Mouse (Mus musculus) liver, embryonic 14.5 days (tissue): Measurements from ENCODE around the gene Fuca1. TPM values are rescaled to one million over a fixed set of nuclear protein-coding genes. Genes with fewer than 3 reads are reported as not detected.

Source experiments
- ATAC-seq: fragments of 200-750 bp; cut with Nextera tagmentation; 2 replicates; pipeline ENCODE4 v1.8.0; 2017; ENCODE audit warnings: moderate number of reproducible peaks, mild to moderate bottlenecking, moderate library complexity; ENCODE audit not compliant: insufficient read depth
- DNase-seq, 3 experiments: peaks; one replicate each; pipeline ENCODE4 v3.0.0-alpha.2; 2012 to 2013; ENCODE audit warnings: low read depth in 3 of 3, low spot score in 3 of 3
- H3K27ac ChIP-seq: fragments of 300-500 bp; sonication (generic); 2 replicates; pipeline ENCODE4 v1.5.1; 2014; ENCODE audit warnings: moderate library complexity, mild to moderate bottlenecking, control low read depth, inconsistent platforms
- H3K27me3 ChIP-seq: fragments of 300-500 bp; sonication (generic); 2 replicates; pipeline ENCODE4 v1.6.1; 2014; ENCODE audit warnings: mild to moderate bottlenecking, low read length, moderate library complexity; ENCODE audit not compliant: control insufficient read depth, insufficient read depth
- H3K36me3 ChIP-seq: fragments of 300-500 bp; sonication (generic); replicated peaks from 2 replicates; pipeline ENCODE4 v1.6.1; 2014; ENCODE audit warnings: low read depth; ENCODE audit not compliant: control insufficient read depth, insufficient read depth
- H3K4me1 ChIP-seq, 2 experiments: fragments of 200-500 bp in 1 of 2; fragments of 300-500 bp in 1 of 2; sonication (generic) in 1 of 2; replicated peaks; 2 replicates each; pipeline ENCODE4 v1.6.1; 2012 to 2014; ENCODE audit warnings: antibody characterized with exemption in 1 of 2, inconsistent platforms in 1 of 2, low read length in 1 of 2; ENCODE audit not compliant: control insufficient read depth in 2 of 2, insufficient read depth in 2 of 2
- H3K4me2 ChIP-seq: fragments of 300-500 bp; sonication (generic); 2 replicates; pipeline ENCODE4 v1.6.1; 2014; ENCODE audit warnings: low read depth, mild to moderate bottlenecking, control low read depth, moderate library complexity
- H3K4me3 ChIP-seq, 2 experiments: fragments of 200-500 bp in 1 of 2; fragments of 300-500 bp in 1 of 2; sonication (generic) in 1 of 2; 2 replicates each; pipeline ENCODE4 v1.5.1; 2012 to 2014; ENCODE audit warnings: low read depth in 2 of 2, low read length in 2 of 2, mild to moderate bottlenecking in 2 of 2, control low read depth in 1 of 2, inconsistent platforms in 1 of 2, moderate library complexity in 1 of 2; ENCODE audit not compliant: insufficient read depth in 1 of 2
- H3K9ac ChIP-seq: fragments of 300-500 bp; sonication (generic); replicated peaks from 2 replicates; pipeline ENCODE4 v1.6.1; 2014; ENCODE audit warnings: mild to moderate bottlenecking, control low read depth, moderate library complexity
- H3K9me3 ChIP-seq: fragments of 300-500 bp; sonication (generic); 2 replicates; pipeline ENCODE4 v1.6.1; 2016; ENCODE audit warnings: low read length, mixed read lengths; ENCODE audit not compliant: control insufficient read depth
- CTCF ChIP-seq: IDR thresholded peaks from 2 replicates; pipeline ENCODE4 v1.5.1; 2016; ENCODE audit warnings: antibody characterized with exemption, low read depth, control low read depth
- EP300 ChIP-seq: IDR thresholded peaks from 2 replicates; pipeline ENCODE4 v1.6.1; 2016; ENCODE audit warnings: antibody characterized with exemption, low read depth
- WGBS: fragments of 180-500 bp; shearing (Covaris S2); extraction: QIAGEN DNeasy Blood & Tissue Kit; methylation state at CpG from one replicate; pipeline ENCODE4 v1.1.7; 2014; ENCODE audit not compliant: insufficient replicate concordance; 5-methylcytosine and 5-hydroxymethylcytosine counted together
- polyA plus RNA-seq, 2 experiments: library from polyadenylated mRNA; depleted of rRNA in 1 of 2; stranded (reverse) in 1 of 2; unstranded in 1 of 2; fragments of >200 nt; fragmentation: Nextera tagmentation in 1 of 2; extraction: Ambion mirVana in 1 of 2; gene quantifications; 2 replicates each; pipeline versions ENCODE4 v1.2.1 to v1.2.3; 2012 to 2014

Gene Fuca1
- polyA plus RNA-seq, 2 experiments = 12.0 to 19.0 TPM

DNA sequence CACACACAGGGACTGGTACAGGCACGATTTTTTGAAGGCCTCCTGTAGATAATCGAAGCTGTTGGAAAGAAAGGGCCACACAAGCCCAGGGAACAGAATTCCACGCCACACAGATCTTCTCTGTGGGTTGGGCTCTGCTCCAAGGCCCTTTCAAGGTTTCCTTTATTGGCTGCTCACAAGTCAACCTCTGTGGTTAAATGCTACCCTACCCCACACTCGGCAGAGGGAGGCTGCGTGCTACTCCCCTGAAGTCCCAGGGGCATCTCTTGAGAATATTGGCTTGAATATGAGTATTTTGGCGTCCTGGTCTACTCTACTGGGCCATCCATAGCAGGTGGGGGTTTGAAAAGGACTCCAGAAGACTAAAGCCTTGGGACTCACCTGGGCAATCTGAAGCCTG, 24.4 kb upstream of the Fuca1 start:
- Histone ChIP-seq H3K4me1 (peaks cover 10 to 48% of the 10 kb centered on the region in 2 experiments), H3K36me3 (no peaks in the 10 kb centered on the region), H3K4me3 (peak overlapping the region; percentile 17 to 36), H3K9ac (peak overlapping the region; percentile 47), H3K27me3 (no peaks in the 10 kb centered on the region), H3K4me2 (peak overlapping the region; percentile 58), H3K9me3 (no peaks in the 10 kb centered on the region), H3K27ac (peak overlapping the region; percentile 25; the same call in 1 of the 2 replicates)
- 19% methylated on average over 6 of the region's 6 CpGs for WGBS
- TF ChIP-seq EP300 = no peak
- TF ChIP-seq CTCF = no peak
- no peak for ATAC-seq
- no peak for DNase-seq

DNA sequence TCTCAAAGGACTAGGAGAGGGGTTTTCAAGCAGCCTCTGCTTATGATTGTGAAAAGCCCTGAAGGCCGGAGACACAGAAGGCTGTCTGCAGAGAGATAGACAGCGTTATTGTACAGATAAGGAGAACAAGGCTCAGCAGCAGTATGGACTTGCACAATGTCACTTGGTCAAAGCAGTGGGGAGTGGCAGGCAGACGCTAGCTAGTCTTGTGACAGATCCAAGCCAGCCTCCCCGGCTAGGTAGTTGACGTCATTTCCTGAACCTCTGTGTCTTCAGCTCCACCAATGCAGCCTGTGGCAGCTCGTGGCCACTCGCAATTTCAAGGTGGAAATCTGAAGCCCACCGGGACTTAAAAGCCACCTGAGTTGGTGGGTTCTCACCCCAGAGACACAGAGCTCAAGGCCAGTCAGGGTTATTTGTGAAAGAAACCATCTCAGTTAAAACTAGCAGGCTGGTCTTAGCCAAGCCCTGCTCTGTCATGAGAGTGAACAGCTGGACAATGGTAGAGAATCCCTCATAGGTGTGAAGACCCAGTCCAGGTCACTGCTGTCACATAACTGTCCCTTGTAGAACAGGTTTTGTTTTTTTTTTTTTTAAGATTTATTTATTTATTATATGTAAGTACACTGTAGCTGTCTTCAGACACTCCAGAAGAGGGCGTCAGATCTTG, 22.0 kb upstream of the Fuca1 start:
- Histone ChIP-seq H3K4me1 (peaks cover 7 to 40% of the 10 kb centered on the region in 2 experiments), H3K36me3 (no peaks in the 10 kb centered on the region), H3K27ac (peak overlapping the region; percentile 73), H3K4me3 (no peak overlapping the region; a peak in 1 of 4 replicates), H3K4me2 (peak overlapping the region; percentile 53), H3K27me3 (no peaks in the 10 kb centered on the region), H3K9me3 (no peaks in the 10 kb centered on the region), H3K9ac (peak overlapping the region; percentile 49)
- WGBS = 8% methylated on average over 8 of the region's 9 CpGs
- TF ChIP-seq CTCF (no peak), EP300 (peak; percentile 41; the same call in 1 of the 2 replicates)
- peak; percentile 78 to 86 (median 79) for DNase-seq
- peak; percentile 90 for ATAC-seq

DNA sequence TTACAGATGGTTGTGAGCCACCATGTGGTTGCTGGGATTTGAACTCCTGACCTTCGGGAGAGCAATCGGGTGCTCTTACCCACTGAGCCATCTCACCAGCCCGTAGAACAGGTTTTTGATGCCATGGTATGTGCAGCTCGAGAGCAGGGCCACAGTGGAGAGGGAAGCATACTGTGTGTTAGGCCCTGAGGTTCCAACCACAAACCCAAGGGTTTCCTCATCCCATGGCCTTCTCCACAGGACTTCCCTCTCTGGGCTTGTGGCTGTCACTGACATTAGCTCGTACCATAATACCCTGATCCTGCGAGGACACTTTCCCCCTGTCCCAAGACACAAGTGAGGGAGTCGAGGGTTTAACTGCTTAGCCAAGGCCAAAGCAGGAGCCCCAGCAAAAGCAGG, 21.5 kb upstream of the Fuca1 start:
- ATAC-seq = no peak
- no peaks in the 10 kb centered on the region for H3K36me3 ChIP-seq

DNA sequence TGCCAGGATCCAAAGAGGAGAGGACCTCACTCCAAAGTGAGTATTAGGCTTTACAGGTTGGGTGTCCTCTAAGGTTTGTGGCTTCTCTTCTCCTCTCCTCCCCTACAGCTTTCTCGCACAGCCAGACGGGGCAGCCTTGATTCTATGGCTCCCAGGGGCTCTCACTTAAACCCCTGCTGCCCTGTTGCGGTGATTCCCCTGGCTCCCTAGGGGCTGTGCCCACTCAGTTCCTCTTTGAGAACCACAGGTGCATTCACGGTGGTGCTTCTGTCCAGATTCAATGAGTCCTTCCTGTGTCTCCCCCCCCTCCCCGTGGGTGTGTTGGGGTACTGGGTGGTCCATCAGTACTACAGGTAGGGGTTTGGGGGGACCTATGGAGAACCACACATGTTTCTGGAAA, 20.5 kb upstream of the Fuca1 start:
- H3K27ac ChIP-seq = no peak overlapping the region
- no peak overlapping the region for H3K9ac ChIP-seq
- peaks cover 7 to 36% of the 10 kb centered on the region in 2 experiments for H3K4me1 ChIP-seq
- no peaks in the 10 kb centered on the region for H3K27me3 ChIP-seq
- TF ChIP-seq CTCF (no peak), EP300 (no peak)
- DNase-seq (no peak), ATAC-seq (no peak)
- H3K4me2 ChIP-seq = no peak overlapping the region
- H3K9me3 ChIP-seq = no peaks in the 10 kb centered on the region
- WGBS = 75% methylated on average over 5 of the region's 5 CpGs
- H3K4me3 ChIP-seq = no peak overlapping the region
- no peaks in the 10 kb centered on the region for H3K36me3 ChIP-seq

More for the DNA sequence above, 21.5 kb upstream of the Fuca1 start:
- Histone ChIP-seq H3K4me3 (no peak overlapping the region), H3K27ac (no peak overlapping the region), H3K27me3 (no peaks in the 10 kb centered on the region), H3K9me3 (no peaks in the 10 kb centered on the region), H3K9ac (no peak overlapping the region), H3K4me2 (no peak overlapping the region), H3K4me1 (peaks cover 7 to 40% of the 10 kb centered on the region in 2 experiments)
- 44% methylated on average over 7 of the region's 7 CpGs for WGBS
- no peak for DNase-seq
- TF ChIP-seq EP300 (no peak), CTCF (0 out of 2 replicates have a peak, but pooled peaks have one; percentile 11)

DNA sequence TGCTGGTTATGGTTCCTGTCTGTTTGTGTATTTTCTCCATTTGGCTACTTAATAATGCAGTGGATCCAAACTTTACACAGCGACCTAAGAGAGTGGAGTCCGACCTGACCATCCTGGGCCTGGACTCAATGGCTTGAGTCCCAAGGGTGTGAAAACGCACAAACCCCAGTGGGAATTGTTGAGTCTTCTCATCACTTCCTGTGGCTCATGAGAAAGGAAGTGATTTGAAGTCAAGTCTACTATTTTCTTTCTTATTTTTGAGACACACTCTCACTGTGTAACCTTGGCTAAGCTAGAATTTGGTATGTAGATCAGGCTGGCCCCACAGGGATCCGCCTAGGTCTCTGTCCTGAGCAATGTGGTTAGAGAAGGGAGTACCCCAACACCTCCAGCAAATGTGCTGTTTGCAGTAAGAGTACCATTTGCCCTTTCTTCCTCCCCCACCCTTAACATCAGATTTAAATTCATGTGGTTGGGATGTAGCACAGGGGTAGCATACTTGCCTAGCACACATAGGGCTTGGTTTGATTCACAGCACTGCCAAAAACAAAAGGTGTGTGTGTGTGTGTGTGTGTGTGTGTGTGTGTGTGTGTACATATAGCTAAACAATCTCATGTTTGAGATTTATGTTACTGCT, 17.8 kb upstream of the Fuca1 start:
- ATAC-seq (no peak), DNase-seq (no peak)
- H3K9ac ChIP-seq = no peak overlapping the region
- no peaks in the 10 kb centered on the region for H3K36me3 ChIP-seq
- TF ChIP-seq CTCF = no peak
- TF ChIP-seq EP300 = no peak
- no peak overlapping the region for H3K27ac ChIP-seq
- WGBS = 74% methylated on average over 4 of the region's 4 CpGs
- no peak overlapping the region for H3K4me3 ChIP-seq
- no peaks in the 10 kb centered on the region for H3K9me3 ChIP-seq
- H3K4me2 ChIP-seq = no peak overlapping the region
- H3K27me3 ChIP-seq = no peaks in the 10 kb centered on the region
- peaks cover 10 to 27% of the 10 kb centered on the region in 2 experiments for H3K4me1 ChIP-seq
